Mouse (Mus musculus): Measurements from ENCODE around the gene Thy1. TPM values are rescaled to one million over a fixed set of nuclear protein-coding genes. Genes with fewer than 3 reads are reported as not detected.
A peak's percentile ranks its signal among the peaks of the same experiment; 100 is the strongest.

Gene Thy1
- polyA plus RNA-seq, 1 experiment from 2014 or later, result 2.7 TPM

- H3K4me2 ChIP-seq (ENCODE audit: low read length), result no peak overlapping the region
- WGBS, result 75% methylated on average over 8 of the region's 8 CpGs
- no peaks in the 10 kb centered on the region for H3K9me3 ChIP-seq (ENCODE audit: control insufficient read depth, low read length)
- ATAC-seq (ENCODE audit: insufficient number of reproducible peaks, insufficient read depth, low FRiP score, low read depth), result no peak
- peaks cover 18% of the 10 kb centered on the region for H3K27me3 ChIP-seq (ENCODE audit: control insufficient read depth, insufficient read depth, low read length)
- H3K4me3 ChIP-seq (ENCODE audit: control insufficient read depth in 1 of 2, insufficient read depth in 1 of 2, low read depth in 1 of 2, low read length in 2 of 2), result no peak overlapping the region
- no peak overlapping the region for H3K27ac ChIP-seq (replicated peaks in 1 of 2; ENCODE audit: control insufficient read depth in 1 of 2, insufficient read depth in 1 of 2, low read depth in 2 of 2, low read length in 2 of 2)
- no peak overlapping the region for H3K9ac ChIP-seq (ENCODE audit: low read length)
- H3K36me3 ChIP-seq (ENCODE audit: control insufficient read depth, insufficient read depth, low read length), result no peaks in the 10 kb centered on the region
- H3K4me1 ChIP-seq (ENCODE audit: control insufficient read depth in 2 of 2, insufficient read depth in 2 of 2, low read length in 2 of 2), result no peaks in the 10 kb centered on the region
Measured at GRCm38 (mm10) chr9:44049381-44050165, 6.4 kb downstream of the Thy1 start.

DNA sequence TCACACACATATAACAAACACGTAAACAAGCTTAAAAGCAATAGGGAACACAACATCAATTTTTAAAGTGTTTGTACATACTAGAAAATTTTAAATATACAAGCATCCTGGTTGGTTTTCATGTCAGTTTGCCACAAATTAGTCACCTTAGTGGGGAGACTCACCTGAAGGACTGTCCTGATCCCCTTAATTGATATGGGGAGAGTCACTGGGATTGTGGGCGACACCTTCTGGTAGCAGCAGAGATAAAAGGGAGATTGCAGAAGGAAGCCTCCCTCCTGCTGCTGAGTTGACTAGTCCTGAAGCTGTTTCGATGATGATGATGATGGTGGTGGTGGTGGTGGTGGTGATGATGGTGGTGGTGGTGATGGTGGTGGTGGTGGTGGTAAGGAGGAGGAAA, 9.7 kb downstream of the Thy1 start:
- H3K4me1 ChIP-seq (ENCODE audit: control insufficient read depth in 2 of 2, insufficient read depth in 2 of 2, low read length in 2 of 2), result no peaks in the 10 kb centered on the region
- no peaks in the 10 kb centered on the region for H3K9me3 ChIP-seq (ENCODE audit: control insufficient read depth, low read length)
- no peak overlapping the region for H3K9ac ChIP-seq (ENCODE audit: low read length)
- 56% methylated on average over 3 of the region's 3 CpGs for WGBS
- H3K27me3 ChIP-seq (ENCODE audit: control insufficient read depth, insufficient read depth, low read length), result no peaks in the 10 kb centered on the region
- H3K4me2 ChIP-seq (ENCODE audit: low read length), result no peak overlapping the region
- H3K4me3 ChIP-seq (ENCODE audit: control insufficient read depth in 1 of 2, insufficient read depth in 1 of 2, low read depth in 1 of 2, low read length in 2 of 2), result no peak overlapping the region
- H3K36me3 ChIP-seq (ENCODE audit: control insufficient read depth, insufficient read depth, low read length), result no peaks in the 10 kb centered on the region
- H3K27ac ChIP-seq (replicated peaks in 1 of 2; ENCODE audit: control insufficient read depth in 1 of 2, insufficient read depth in 1 of 2, low read depth in 2 of 2, low read length in 2 of 2), result no peak overlapping the region
- no peak for ATAC-seq (ENCODE audit: insufficient number of reproducible peaks, insufficient read depth, low FRiP score, low read depth)

GRCm38 (mm10) chr9:44053936-44054335, 10.8 kb downstream of the Thy1 start:
- H3K36me3 ChIP-seq (ENCODE audit: control insufficient read depth, insufficient read depth, low read length), result no peaks in the 10 kb centered on the region
- no peak overlapping the region for H3K9ac ChIP-seq (ENCODE audit: low read length)
- H3K4me3 ChIP-seq (ENCODE audit: control insufficient read depth in 1 of 2, insufficient read depth in 1 of 2, low read depth in 1 of 2, low read length in 2 of 2), result no peak overlapping the region
- no peak overlapping the region for H3K4me2 ChIP-seq (ENCODE audit: low read length)
- H3K27me3 ChIP-seq (ENCODE audit: control insufficient read depth, insufficient read depth, low read length), result no peaks in the 10 kb centered on the region
- no peaks in the 10 kb centered on the region for H3K9me3 ChIP-seq (ENCODE audit: control insufficient read depth, low read length)
- ATAC-seq (ENCODE audit: insufficient number of reproducible peaks, insufficient read depth, low FRiP score, low read depth), result no peak
- WGBS, result 26% methylated on average over 1 of the region's 1 CpGs
- no peaks in the 10 kb centered on the region for H3K4me1 ChIP-seq (ENCODE audit: control insufficient read depth in 2 of 2, insufficient read depth in 2 of 2, low read length in 2 of 2)
- no peak overlapping the region for H3K27ac ChIP-seq (replicated peaks in 1 of 2; ENCODE audit: control insufficient read depth in 1 of 2, insufficient read depth in 1 of 2, low read depth in 2 of 2, low read length in 2 of 2)

DNA sequence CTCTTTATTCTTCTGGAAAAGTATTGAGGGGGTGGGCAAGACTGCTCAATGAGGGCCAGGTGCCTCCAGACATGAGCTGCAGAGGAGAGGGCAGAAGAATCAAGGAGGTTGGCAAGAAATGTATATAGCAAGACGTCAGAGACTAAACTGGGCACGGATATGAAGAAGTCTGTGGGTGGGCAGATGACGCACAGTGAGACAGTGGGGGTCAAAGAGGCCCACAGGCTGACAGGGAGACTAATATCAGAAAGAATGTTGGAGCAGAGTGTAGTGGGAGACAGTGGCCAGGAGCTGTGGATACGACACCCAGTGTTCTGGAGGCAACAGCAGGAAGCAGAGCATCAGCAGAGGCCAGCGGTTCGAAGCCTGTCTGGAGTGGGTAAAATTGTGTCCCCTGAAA, 15.4 kb downstream of the Thy1 start:
- Histone ChIP-seq H3K4me3 (ENCODE audit: control insufficient read depth in 1 of 2, insufficient read depth in 1 of 2, low read depth in 1 of 2, low read length in 2 of 2) (no peak overlapping the region), H3K9me3 (ENCODE audit: control insufficient read depth, low read length) (no peaks in the 10 kb centered on the region), H3K4me2 (ENCODE audit: low read length) (no peak overlapping the region), H3K27me3 (ENCODE audit: control insufficient read depth, insufficient read depth, low read length) (no peaks in the 10 kb centered on the region), H3K36me3 (ENCODE audit: control insufficient read depth, insufficient read depth, low read length) (no peaks in the 10 kb centered on the region), H3K27ac (replicated peaks in 1 of 2; ENCODE audit: control insufficient read depth in 1 of 2, insufficient read depth in 1 of 2, low read depth in 2 of 2, low read length in 2 of 2) (no peak overlapping the region), H3K9ac (ENCODE audit: low read length) (no peak overlapping the region), H3K4me1 (ENCODE audit: control insufficient read depth in 2 of 2, insufficient read depth in 2 of 2, low read length in 2 of 2) (no peaks in the 10 kb centered on the region)
- WGBS, result 75% methylated on average over 6 of the region's 6 CpGs
- no peak for ATAC-seq (ENCODE audit: insufficient number of reproducible peaks, insufficient read depth, low FRiP score, low read depth)

DNA sequence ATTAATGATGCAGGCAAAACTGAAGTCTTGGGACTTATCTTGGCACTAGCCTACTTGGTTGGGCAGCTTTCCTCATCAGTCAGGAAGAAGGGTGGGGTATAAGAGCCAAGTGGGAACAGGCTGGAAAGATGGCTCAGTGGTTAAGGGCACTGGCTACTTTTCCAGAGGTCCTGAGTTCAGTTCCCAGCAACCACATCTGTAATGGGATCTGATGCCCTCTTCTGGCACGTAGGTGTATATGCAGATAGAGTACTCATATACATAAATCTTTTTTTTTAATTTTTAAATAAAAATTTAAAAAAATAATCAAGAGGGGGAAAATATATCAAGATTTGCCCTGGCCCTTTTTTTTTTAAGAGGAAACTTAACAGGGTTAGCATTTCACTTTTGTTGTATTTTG, 22.0 kb downstream of the Thy1 start:
- no peaks in the 10 kb centered on the region for H3K9me3 ChIP-seq (ENCODE audit: control insufficient read depth, low read length)
- H3K9ac ChIP-seq (ENCODE audit: low read length), result no peak overlapping the region
- no peak overlapping the region for H3K27ac ChIP-seq (replicated peaks in 1 of 2; ENCODE audit: control insufficient read depth in 1 of 2, insufficient read depth in 1 of 2, low read depth in 2 of 2, low read length in 2 of 2)
- no peak overlapping the region for H3K4me2 ChIP-seq (ENCODE audit: low read length)
- ATAC-seq (ENCODE audit: insufficient number of reproducible peaks, insufficient read depth, low FRiP score, low read depth), result no peak
- peaks cover 11 to 20% of the 10 kb centered on the region in 2 experiments for H3K4me1 ChIP-seq (ENCODE audit: control insufficient read depth in 2 of 2, insufficient read depth in 2 of 2, low read length in 2 of 2)
- no peaks in the 10 kb centered on the region for H3K36me3 ChIP-seq (ENCODE audit: control insufficient read depth, insufficient read depth, low read length)
- WGBS, result 33% methylated on average over 1 of the region's 1 CpGs
- H3K4me3 ChIP-seq (ENCODE audit: control insufficient read depth in 1 of 2, insufficient read depth in 1 of 2, low read depth in 1 of 2, low read length in 2 of 2), result no peak overlapping the region
- H3K27me3 ChIP-seq (ENCODE audit: control insufficient read depth, insufficient read depth, low read length), result no peaks in the 10 kb centered on the region

DNA sequence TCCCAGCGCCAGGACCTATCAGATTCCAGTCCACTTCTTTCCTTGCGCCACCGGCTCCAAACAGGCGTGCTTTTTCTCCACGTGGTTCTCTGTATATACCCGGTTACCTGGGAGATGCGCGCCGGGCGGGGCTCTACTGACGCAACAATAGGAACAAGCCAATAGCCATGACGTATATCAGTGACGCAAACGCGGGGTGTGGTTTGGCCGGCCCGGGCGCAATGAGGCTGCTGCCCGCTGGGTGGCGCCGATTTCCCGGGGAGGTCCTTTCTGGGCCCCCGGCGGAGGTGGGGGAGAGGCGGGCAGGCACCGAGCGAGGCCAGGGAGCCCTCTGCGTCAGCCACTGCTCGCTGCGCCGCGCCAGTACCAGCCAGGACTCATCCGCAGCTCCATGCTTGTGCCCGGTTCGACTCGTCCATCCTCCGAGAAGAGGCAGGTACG, 23.6 kb downstream of the Thy1 start, which contains the start of gene Usp2:
Gene Usp2, plus strand, starts transcription at position 237 of the 441 bp plus-strand sequence.
- H3K36me3 ChIP-seq (ENCODE audit: control insufficient read depth, insufficient read depth, low read length), result no peaks in the 10 kb centered on the region
- no peaks in the 10 kb centered on the region for H3K9me3 ChIP-seq (ENCODE audit: control insufficient read depth, low read length)
- under 1% methylated on average over 38 of the region's 38 CpGs for WGBS
- H3K4me3 ChIP-seq (ENCODE audit: control insufficient read depth in 1 of 2, insufficient read depth in 1 of 2, low read depth in 1 of 2, low read length in 2 of 2), result peak within 1 kb of the TSS; percentile 54 to 85
- peak; percentile 93 for ATAC-seq (ENCODE audit: insufficient number of reproducible peaks, insufficient read depth, low FRiP score, low read depth)
- H3K27ac ChIP-seq (replicated peaks in 1 of 2; ENCODE audit: control insufficient read depth in 1 of 2, insufficient read depth in 1 of 2, low read depth in 2 of 2, low read length in 2 of 2), result peak within 1 kb of the TSS; percentile 63 to 75
- no peaks in the 10 kb centered on the region for H3K27me3 ChIP-seq (ENCODE audit: control insufficient read depth, insufficient read depth, low read length)
- peaks cover 23 to 34% of the 10 kb centered on the region in 2 experiments for H3K4me1 ChIP-seq (ENCODE audit: control insufficient read depth in 2 of 2, insufficient read depth in 2 of 2, low read length in 2 of 2)
- peak within 1 kb of the TSS; percentile 93 for H3K4me2 ChIP-seq (ENCODE audit: low read length)
- H3K9ac ChIP-seq (ENCODE audit: low read length), result peak within 1 kb of the TSS; percentile 76

- peaks cover 29 to 40% of the 10 kb centered on the region in 2 experiments for H3K4me1 ChIP-seq (ENCODE audit: control insufficient read depth in 2 of 2, insufficient read depth in 2 of 2, low read length in 2 of 2)
- peak overlapping the region; percentile 63 to 75 for H3K27ac ChIP-seq (replicated peaks in 1 of 2; ENCODE audit: control insufficient read depth in 1 of 2, insufficient read depth in 1 of 2, low read depth in 2 of 2, low read length in 2 of 2)
- H3K9me3 ChIP-seq (ENCODE audit: control insufficient read depth, low read length), result no peaks in the 10 kb centered on the region
- peak overlapping the region; percentile 76 for H3K9ac ChIP-seq (ENCODE audit: low read length)
- H3K4me3 ChIP-seq (ENCODE audit: control insufficient read depth in 1 of 2, insufficient read depth in 1 of 2, low read depth in 1 of 2, low read length in 2 of 2), result peak overlapping the region; percentile 54 to 85
- H3K36me3 ChIP-seq (ENCODE audit: control insufficient read depth, insufficient read depth, low read length), result no peaks in the 10 kb centered on the region
- peak; percentile 4; the same call in 1 of the 2 replicates for ATAC-seq (ENCODE audit: insufficient number of reproducible peaks, insufficient read depth, low FRiP score, low read depth)
- H3K27me3 ChIP-seq (ENCODE audit: control insufficient read depth, insufficient read depth, low read length), result no peaks in the 10 kb centered on the region
- WGBS, result 2% methylated on average over 15 of the region's 15 CpGs
- peak overlapping the region; percentile 93 for H3K4me2 ChIP-seq (ENCODE audit: low read length)
Measured at GRCm38 (mm10) chr9:44067241-44067959, 24.2 kb downstream of the Thy1 start.

Measured in heart, embryonic 14.5 days (tissue).